Mouse (Mus musculus) erythroblast, embryonic 14.5 days (primary cell): ENCODE measurements around the gene Cnksr1. TPM values are rescaled to one million over a fixed set of nuclear protein-coding genes. Genes with fewer than 3 reads are reported as not detected.

ENCODE experiments used
- H3K27me3 ChIP-seq: 2 replicates; pipeline ENCODE4 v1.6.1; 2012; ENCODE audit warnings: inconsistent platforms; ENCODE audit not compliant: control insufficient read depth
- H3K36me3 ChIP-seq: 2 replicates; pipeline ENCODE4 v1.6.1; 2012; ENCODE audit warnings: mild to moderate bottlenecking, inconsistent platforms; ENCODE audit not compliant: control insufficient read depth
- H3K4me1 ChIP-seq: 2 replicates; pipeline ENCODE4 v1.6.1; 2012; ENCODE audit warnings: inconsistent platforms; ENCODE audit not compliant: control insufficient read depth
- H3K4me3 ChIP-seq: replicated peaks from 2 replicates; pipeline ENCODE3; 2012; ENCODE audit warnings: moderate library complexity, mild to moderate bottlenecking, inconsistent platforms
- H3K9me3 ChIP-seq: 2 replicates; pipeline ENCODE4 v1.6.1; 2012; ENCODE audit warnings: low read length, inconsistent platforms, mixed read lengths; ENCODE audit not compliant: control insufficient read depth
- GATA1 ChIP-seq: IDR thresholded peaks from 2 replicates; pipeline ENCODE4 v1.6.1; 2012; ENCODE audit warnings: low read length, inconsistent platforms, mixed read lengths
- TAL1 ChIP-seq: IDR thresholded peaks from 3 replicates; pipeline ENCODE4 v1.6.1; 2012; ENCODE audit warnings: low read length, inconsistent platforms, mixed read lengths
- polyA plus RNA-seq: library from polyadenylated mRNA; stranded (reverse); fragments of >175 nt; gene quantifications from 2 replicates; pipeline ENCODE4 v1.2.3, GENCODE M21; 2012

The Cnksr1 gene
- polyA plus RNA-seq, 1 experiment: not detected

DNA sequence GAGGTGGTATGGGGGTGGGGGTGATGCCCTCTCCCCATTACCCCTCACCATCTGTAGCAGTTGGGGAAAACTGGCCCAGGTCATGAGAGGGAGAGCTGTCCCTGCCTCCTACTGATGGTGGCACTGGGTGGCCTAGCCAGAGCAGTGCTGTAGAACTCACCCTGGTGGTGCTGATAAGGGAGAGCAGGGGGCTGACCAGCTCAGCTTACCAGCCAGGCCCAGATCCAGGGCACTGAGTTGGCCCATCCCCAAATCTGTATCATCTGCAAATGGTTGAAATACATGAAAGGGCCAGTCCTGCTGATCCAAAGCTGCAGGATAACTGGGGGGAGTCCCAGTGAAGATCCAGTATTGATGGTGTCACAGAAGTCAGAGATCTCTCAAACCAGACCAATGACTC lies 56.4 kb downstream of the Cnksr1 start:
- TF ChIP-seq TAL1: no peak
- TF ChIP-seq GATA1: no peak
- Histone ChIP-seq H3K36me3 (peaks cover 42% of the 10 kb centered on the region), H3K4me3 (no peak overlapping the region), H3K9me3 (no peaks in the 10 kb centered on the region), H3K27me3 (no peaks in the 10 kb centered on the region), H3K4me1 (peaks cover 40% of the 10 kb centered on the region)

DNA sequence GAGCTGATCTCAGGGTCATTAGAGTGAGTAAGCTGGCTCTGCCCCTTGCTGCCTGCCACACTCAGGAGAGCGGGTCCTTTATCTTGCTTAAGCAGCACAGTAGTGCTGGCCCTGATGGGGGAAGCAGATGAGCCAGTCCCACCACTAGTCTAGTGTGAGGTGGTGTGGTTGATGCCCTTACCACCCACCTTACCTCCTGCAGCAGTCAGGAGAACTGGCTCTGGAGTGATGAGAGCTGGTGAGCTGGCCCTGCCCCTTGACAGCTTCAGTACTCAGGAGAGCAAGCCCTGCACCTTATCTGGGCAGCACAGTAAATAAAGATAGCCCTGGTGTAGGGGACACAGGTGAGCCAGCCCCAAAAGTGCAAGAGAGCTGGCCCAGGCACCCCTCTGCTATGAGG lies 57.1 kb downstream of the Cnksr1 start:
- H3K9me3 ChIP-seq: no peaks in the 10 kb centered on the region
- H3K27me3 ChIP-seq: no peaks in the 10 kb centered on the region
- TF ChIP-seq GATA1: no peak
- TF ChIP-seq TAL1: no peak
- peaks cover 36% of the 10 kb centered on the region for H3K4me1 ChIP-seq
- peaks cover 49% of the 10 kb centered on the region for H3K36me3 ChIP-seq
- H3K4me3 ChIP-seq: no peak overlapping the region

Other genes starting within 250 kb of the Cnksr1 start
- 1.2 and 1.5 TPM in 2 replicates for gene Dhdds, start 237.5 kb downstream of the Cnksr1 start, polyA plus RNA-seq
- not detected in 2 replicates for gene Lin28a, start 219.6 kb downstream of the Cnksr1 start, polyA plus RNA-seq
- gene Zfp683, start 184.6 kb downstream of the Cnksr1 start, polyA plus RNA-seq: not detected in 2 replicates
- 0.01 TPM in 1 of 2 replicates, not detected in the other for gene Crybg2, start 177.6 kb downstream of the Cnksr1 start, polyA plus RNA-seq
- gene Cd52, start 143.3 kb downstream of the Cnksr1 start, polyA plus RNA-seq: 0.24 and 0.41 TPM in 2 replicates
- 0.08 and 0.21 TPM in 2 replicates for gene Ubxn11, start 135.8 kb downstream of the Cnksr1 start, polyA plus RNA-seq
- 2.5 and 5.4 TPM in 2 replicates for gene Sh3bgrl3, start 109.6 kb downstream of the Cnksr1 start, polyA plus RNA-seq
- 2.4 and 3.6 TPM in 2 replicates for gene Cep85, start 51.3 kb downstream of the Cnksr1 start, polyA plus RNA-seq
- gene Gm7534, start 35.4 kb downstream of the Cnksr1 start, polyA plus RNA-seq: not detected in 2 replicates
- not detected in 2 replicates for gene Catsper4, start 11.0 kb downstream of the Cnksr1 start, polyA plus RNA-seq
- not detected in 2 replicates for gene E130218I03Rik, start 5.3 kb upstream of the Cnksr1 start, polyA plus RNA-seq
- 1.3 TPM in 2 replicates for gene Zfp593, start 7.2 kb upstream of the Cnksr1 start, polyA plus RNA-seq
- 0.06 TPM in 1 of 2 replicates, not detected in the other for gene Gm30191, start 8.5 kb upstream of the Cnksr1 start, polyA plus RNA-seq
- 0.03 TPM in 1 of 2 replicates, not detected in the other for gene Grrp1, start 15.7 kb upstream of the Cnksr1 start, polyA plus RNA-seq
- gene Pdik1l, start 49.5 kb upstream of the Cnksr1 start, polyA plus RNA-seq: 0.14 and 0.53 TPM in 2 replicates
- gene Trim63, start 76.7 kb upstream of the Cnksr1 start, polyA plus RNA-seq: not detected in 2 replicates
- gene Slc30a2, start 104.8 kb upstream of the Cnksr1 start, polyA plus RNA-seq: not detected in 2 replicates
- gene Extl1, start 145.5 kb upstream of the Cnksr1 start, polyA plus RNA-seq: not detected in 2 replicates
- not detected in 2 replicates for gene Pafah2, start 157.9 kb upstream of the Cnksr1 start, polyA plus RNA-seq
- gene Stmn1, start 229.9 kb upstream of the Cnksr1 start, polyA plus RNA-seq: 45.6 and 68.9 TPM in 2 replicates